Mouse (Mus musculus): ENCODE measurements around the gene Cd38. TPM values are rescaled to one million over a fixed set of nuclear protein-coding genes. Genes with fewer than 3 reads are reported as not detected.

The Cd38 gene
- polyA plus RNA-seq, 1 experiment from 2014 or later = 1.9 TPM

- Histone ChIP-seq H3K27me3 (ENCODE audit: control insufficient read depth, insufficient read depth, low read depth, low read length) (no peaks in the 10 kb centered on the region), H3K9me3 (replicated peaks; ENCODE audit: control insufficient read depth, low read length, poor library complexity, severe bottlenecking) (no peaks in the 10 kb centered on the region), H3K4me3 (ENCODE audit: low read depth, low read length) (no peak overlapping the region), H3K4me1 (ENCODE audit: control insufficient read depth, insufficient read depth, low read length) (no peaks in the 10 kb centered on the region), H3K27ac (ENCODE audit: low read length) (no peak overlapping the region), H3K9ac (ENCODE audit: low read depth, low read length) (no peak overlapping the region), H3K36me3 (ENCODE audit: control insufficient read depth, insufficient read depth, low read length) (no peaks in the 10 kb centered on the region), H3K4me2 (ENCODE audit: low read length) (no peak overlapping the region)
- WGBS = 91% methylated on average over 3 of the region's 3 CpGs
- no peak for ATAC-seq
Measured at GRCm38 (mm10) chr5:43848275-43848674, 20.1 kb upstream of the Cd38 start.

GRCm38 (mm10) chr5:43853096-43853867, 15.1 kb upstream of the Cd38 start:
- Histone ChIP-seq H3K27me3 (ENCODE audit: control insufficient read depth, insufficient read depth, low read depth, low read length) (no peaks in the 10 kb centered on the region), H3K4me3 (ENCODE audit: low read depth, low read length) (no peak overlapping the region), H3K36me3 (ENCODE audit: control insufficient read depth, insufficient read depth, low read length) (no peaks in the 10 kb centered on the region), H3K4me2 (ENCODE audit: low read length) (no peak overlapping the region), H3K9me3 (replicated peaks; ENCODE audit: control insufficient read depth, low read length, poor library complexity, severe bottlenecking) (no peaks in the 10 kb centered on the region), H3K9ac (ENCODE audit: low read depth, low read length) (no peak overlapping the region), H3K4me1 (ENCODE audit: control insufficient read depth, insufficient read depth, low read length) (no peaks in the 10 kb centered on the region), H3K27ac (ENCODE audit: low read length) (no peak overlapping the region)
- no peak for ATAC-seq
- WGBS = 77% methylated on average over 11 of the region's 11 CpGs

- Histone ChIP-seq H3K4me3 (ENCODE audit: low read depth, low read length) (no peak overlapping the region), H3K27me3 (ENCODE audit: control insufficient read depth, insufficient read depth, low read depth, low read length) (no peaks in the 10 kb centered on the region), H3K4me1 (ENCODE audit: control insufficient read depth, insufficient read depth, low read length) (no peaks in the 10 kb centered on the region), H3K9me3 (replicated peaks; ENCODE audit: control insufficient read depth, low read length, poor library complexity, severe bottlenecking) (no peaks in the 10 kb centered on the region), H3K36me3 (ENCODE audit: control insufficient read depth, insufficient read depth, low read length) (no peaks in the 10 kb centered on the region), H3K9ac (ENCODE audit: low read depth, low read length) (no peak overlapping the region), H3K27ac (ENCODE audit: low read length) (no peak overlapping the region), H3K4me2 (ENCODE audit: low read length) (no peak overlapping the region)
- WGBS = 87% methylated on average over 7 of the region's 7 CpGs
- ATAC-seq = no peak
Measured at GRCm38 (mm10) chr5:43853868-43854488, 14.4 kb upstream of the Cd38 start.

GRCm38 (mm10) chr5:43855769-43856168, 12.6 kb upstream of the Cd38 start:
- no peaks in the 10 kb centered on the region for H3K9me3 ChIP-seq (replicated peaks; ENCODE audit: control insufficient read depth, low read length, poor library complexity, severe bottlenecking)
- H3K27ac ChIP-seq (ENCODE audit: low read length) = no peak overlapping the region
- WGBS = 85% methylated on average over 2 of the region's 2 CpGs
- H3K27me3 ChIP-seq (ENCODE audit: control insufficient read depth, insufficient read depth, low read depth, low read length) = no peaks in the 10 kb centered on the region
- no peak for ATAC-seq
- no peak overlapping the region for H3K9ac ChIP-seq (ENCODE audit: low read depth, low read length)
- no peaks in the 10 kb centered on the region for H3K4me1 ChIP-seq (ENCODE audit: control insufficient read depth, insufficient read depth, low read length)
- H3K4me2 ChIP-seq (ENCODE audit: low read length) = no peak overlapping the region
- H3K4me3 ChIP-seq (ENCODE audit: low read depth, low read length) = no peak overlapping the region
- H3K36me3 ChIP-seq (ENCODE audit: control insufficient read depth, insufficient read depth, low read length) = no peaks in the 10 kb centered on the region

GRCm38 (mm10) chr5:43859663-43860062, 8.7 kb upstream of the Cd38 start:
- H3K27ac ChIP-seq (ENCODE audit: low read length) = no peak overlapping the region
- WGBS = 89% methylated on average over 8 of the region's 8 CpGs
- H3K36me3 ChIP-seq (ENCODE audit: control insufficient read depth, insufficient read depth, low read length) = no peaks in the 10 kb centered on the region
- no peak for ATAC-seq
- no peaks in the 10 kb centered on the region for H3K27me3 ChIP-seq (ENCODE audit: control insufficient read depth, insufficient read depth, low read depth, low read length)
- H3K4me3 ChIP-seq (ENCODE audit: low read depth, low read length) = no peak overlapping the region
- no peaks in the 10 kb centered on the region for H3K9me3 ChIP-seq (replicated peaks; ENCODE audit: control insufficient read depth, low read length, poor library complexity, severe bottlenecking)
- H3K9ac ChIP-seq (ENCODE audit: low read depth, low read length) = no peak overlapping the region
- H3K4me2 ChIP-seq (ENCODE audit: low read length) = no peak overlapping the region
- H3K4me1 ChIP-seq (ENCODE audit: control insufficient read depth, insufficient read depth, low read length) = no peaks in the 10 kb centered on the region

- ATAC-seq = no peak
- H3K4me2 ChIP-seq (ENCODE audit: low read length) = no peak overlapping the region
- H3K9ac ChIP-seq (ENCODE audit: low read depth, low read length) = no peak overlapping the region
- H3K27me3 ChIP-seq (ENCODE audit: control insufficient read depth, insufficient read depth, low read depth, low read length) = no peaks in the 10 kb centered on the region
- H3K36me3 ChIP-seq (ENCODE audit: control insufficient read depth, insufficient read depth, low read length) = no peaks in the 10 kb centered on the region
- H3K9me3 ChIP-seq (replicated peaks; ENCODE audit: control insufficient read depth, low read length, poor library complexity, severe bottlenecking) = no peaks in the 10 kb centered on the region
- H3K4me1 ChIP-seq (ENCODE audit: control insufficient read depth, insufficient read depth, low read length) = no peaks in the 10 kb centered on the region
- no peak overlapping the region for H3K27ac ChIP-seq (ENCODE audit: low read length)
- no peak overlapping the region for H3K4me3 ChIP-seq (ENCODE audit: low read depth, low read length)
- 88% methylated on average over 5 of the region's 5 CpGs for WGBS
Measured at GRCm38 (mm10) chr5:43860096-43860495, 8.3 kb upstream of the Cd38 start.

GRCm38 (mm10) chr5:43860670-43861431, 7.5 kb upstream of the Cd38 start:
- H3K27ac ChIP-seq (ENCODE audit: low read length) = no peak overlapping the region
- no peak overlapping the region for H3K9ac ChIP-seq (ENCODE audit: low read depth, low read length)
- no peaks in the 10 kb centered on the region for H3K4me1 ChIP-seq (ENCODE audit: control insufficient read depth, insufficient read depth, low read length)
- no peaks in the 10 kb centered on the region for H3K36me3 ChIP-seq (ENCODE audit: control insufficient read depth, insufficient read depth, low read length)
- no peak for ATAC-seq
- H3K27me3 ChIP-seq (ENCODE audit: control insufficient read depth, insufficient read depth, low read depth, low read length) = no peaks in the 10 kb centered on the region
- 72% methylated on average over 5 of the region's 5 CpGs for WGBS
- no peaks in the 10 kb centered on the region for H3K9me3 ChIP-seq (replicated peaks; ENCODE audit: control insufficient read depth, low read length, poor library complexity, severe bottlenecking)
- no peak overlapping the region for H3K4me3 ChIP-seq (ENCODE audit: low read depth, low read length)
- no peak overlapping the region for H3K4me2 ChIP-seq (ENCODE audit: low read length)

- H3K27me3 ChIP-seq (ENCODE audit: control insufficient read depth, insufficient read depth, low read depth, low read length) = no peaks in the 10 kb centered on the region
- H3K9ac ChIP-seq (ENCODE audit: low read depth, low read length) = no peak overlapping the region
- no peak overlapping the region for H3K4me2 ChIP-seq (ENCODE audit: low read length)
- no peak overlapping the region for H3K27ac ChIP-seq (ENCODE audit: low read length)
- no peak overlapping the region for H3K4me3 ChIP-seq (ENCODE audit: low read depth, low read length)
- ATAC-seq = no peak
- WGBS = 89% methylated on average over 6 of the region's 6 CpGs
- H3K36me3 ChIP-seq (ENCODE audit: control insufficient read depth, insufficient read depth, low read length) = no peaks in the 10 kb centered on the region
- no peaks in the 10 kb centered on the region for H3K9me3 ChIP-seq (replicated peaks; ENCODE audit: control insufficient read depth, low read length, poor library complexity, severe bottlenecking)
- H3K4me1 ChIP-seq (ENCODE audit: control insufficient read depth, insufficient read depth, low read length) = no peaks in the 10 kb centered on the region
Measured at GRCm38 (mm10) chr5:43863642-43864041, 4.7 kb upstream of the Cd38 start.

GRCm38 (mm10) chr5:43865316-43865715, 3.0 kb upstream of the Cd38 start:
- ATAC-seq = no peak
- Histone ChIP-seq H3K27me3 (ENCODE audit: control insufficient read depth, insufficient read depth, low read depth, low read length) (no peaks in the 10 kb centered on the region), H3K4me3 (ENCODE audit: low read depth, low read length) (no peak overlapping the region), H3K36me3 (ENCODE audit: control insufficient read depth, insufficient read depth, low read length) (no peaks in the 10 kb centered on the region), H3K27ac (ENCODE audit: low read length) (no peak overlapping the region), H3K4me2 (ENCODE audit: low read length) (no peak overlapping the region), H3K9ac (ENCODE audit: low read depth, low read length) (no peak overlapping the region), H3K4me1 (ENCODE audit: control insufficient read depth, insufficient read depth, low read length) (peaks cover 4% of the 10 kb centered on the region; the same call in 1 of the 2 replicates), H3K9me3 (replicated peaks; ENCODE audit: control insufficient read depth, low read length, poor library complexity, severe bottlenecking) (no peaks in the 10 kb centered on the region)
- 87% methylated on average over 2 of the region's 2 CpGs for WGBS

Data from midbrain, embryonic 16.5 days (tissue).